Mouse (Mus musculus) effector memory CD4-positive, alpha-beta T cell, adult 5 months (primary cell): ENCODE measurements around the gene Cenpe. TPM values are rescaled to one million over a fixed set of nuclear protein-coding genes. Genes with fewer than 3 reads are reported as not detected.

ENCODE experiments used
- polyA plus RNA-seq: library from polyadenylated mRNA; unstranded; fragments of 100-300 nt; shearing (Covaris generic); gene quantifications from one replicate; pipeline ENCODE4 v1.2.1, GENCODE M21; 2017

The Cenpe gene
- polyA plus RNA-seq, result 0.57 TPM

GRCm38 (mm10) chr3:135211805-135212657 is at the start of gene Cenpe:
Gene Cenpe, plus strand, starts transcription at chr3:135212537.

GRCm38 (mm10) chr3:135280669-135281415 is 68.5 kb downstream of the Cenpe start, which contains the start of gene Bdh2:
Gene Bdh2, plus strand, starts transcription at chr3:135281221.

GRCm38 (mm10) chr3:135307411-135308259 is 95.3 kb downstream of the Cenpe start, which contains the start of gene Slc9b2:
Gene Slc9b2, plus strand, starts transcription at chr3:135307700.

Other genes starting within 250 kb of the Cenpe start
- not detected for gene Bdh2, start 68.7 kb downstream of the Cenpe start, polyA plus RNA-seq
- 3.4 TPM for gene Slc9b2, start 95.2 kb downstream of the Cenpe start, polyA plus RNA-seq
- not detected for gene Slc9b1, start 135.5 kb downstream of the Cenpe start, polyA plus RNA-seq
- 127 TPM for gene Cisd2, start 211.4 kb downstream of the Cenpe start, polyA plus RNA-seq
- gene Ube2d3, start 225.6 kb downstream of the Cenpe start, polyA plus RNA-seq, result 927 TPM